Mouse (Mus musculus) heart, embryonic 11.5 days (tissue): Measurements from ENCODE around the gene Efhc1. TPM values are rescaled to one million over a fixed set of nuclear protein-coding genes. Genes with fewer than 3 reads are reported as not detected.

Source experiments
- ATAC-seq: fragments of 200-750 bp; cut with Nextera tagmentation; replicated peaks from 2 replicates; pipeline ENCODE4 v1.8.0; 2017; ENCODE audit warnings: moderate library complexity; ENCODE audit not compliant: insufficient number of reproducible peaks, low FRiP score, low TSS enrichment
- H3K27ac ChIP-seq: fragments of 300-500 bp; sonication (generic); 2 replicates; pipeline ENCODE4 v1.5.1; 2014; ENCODE audit warnings: mild to moderate bottlenecking, low read depth, low read length
- H3K27me3 ChIP-seq: fragments of 300-500 bp; sonication (generic); 2 replicates; pipeline ENCODE4 v1.6.1; 2014; ENCODE audit warnings: mild to moderate bottlenecking, low read length, mixed read lengths; ENCODE audit not compliant: control insufficient read depth, insufficient read depth
- H3K36me3 ChIP-seq: fragments of 300-500 bp; sonication (generic); 2 replicates; pipeline ENCODE4 v1.6.1; 2014; ENCODE audit warnings: mild to moderate bottlenecking, low read length, moderate library complexity, mixed read lengths; ENCODE audit not compliant: control insufficient read depth, insufficient read depth
- H3K4me1 ChIP-seq: fragments of 300-500 bp; sonication (generic); 2 replicates; pipeline ENCODE4 v1.6.1; 2014; ENCODE audit warnings: low read length; ENCODE audit not compliant: control insufficient read depth, insufficient read depth
- H3K4me2 ChIP-seq: fragments of 300-500 bp; sonication (generic); 2 replicates; pipeline ENCODE4 v1.6.1; 2014; ENCODE audit warnings: mild to moderate bottlenecking, moderate library complexity
- H3K4me3 ChIP-seq: fragments of 300-500 bp; sonication (generic); 2 replicates; pipeline ENCODE4 v1.5.1; 2014; ENCODE audit warnings: low read depth, low read length
- H3K9ac ChIP-seq: fragments of 300-500 bp; sonication (generic); 2 replicates; pipeline ENCODE4 v1.6.1; 2014; ENCODE audit warnings: mild to moderate bottlenecking, low read depth, low read length, moderate library complexity
- H3K9me3 ChIP-seq: fragments of 300-500 bp; sonication (generic); replicated peaks from 2 replicates; pipeline ENCODE4 v1.6.1; 2016; ENCODE audit warnings: low read length; ENCODE audit not compliant: control insufficient read depth
- WGBS: fragments of 180-500 bp; shearing (Covaris S2); extraction: QIAGEN DNeasy Blood & Tissue Kit; methylation state at CpG from one replicate; pipeline ENCODE4 v1.1.7; 2014; ENCODE audit not compliant: insufficient replicate concordance; 5-methylcytosine and 5-hydroxymethylcytosine counted together
- polyA plus RNA-seq: library from polyadenylated mRNA; unstranded; fragments of >200 nt; fragmentation: Nextera tagmentation; extraction: Ambion mirVana; gene quantifications from 2 replicates; pipeline ENCODE4 v1.2.1, GENCODE M21; 2014

Gene Efhc1
- polyA plus RNA-seq, 1 experiment from 2014 or later = 1.3 TPM

DNA sequence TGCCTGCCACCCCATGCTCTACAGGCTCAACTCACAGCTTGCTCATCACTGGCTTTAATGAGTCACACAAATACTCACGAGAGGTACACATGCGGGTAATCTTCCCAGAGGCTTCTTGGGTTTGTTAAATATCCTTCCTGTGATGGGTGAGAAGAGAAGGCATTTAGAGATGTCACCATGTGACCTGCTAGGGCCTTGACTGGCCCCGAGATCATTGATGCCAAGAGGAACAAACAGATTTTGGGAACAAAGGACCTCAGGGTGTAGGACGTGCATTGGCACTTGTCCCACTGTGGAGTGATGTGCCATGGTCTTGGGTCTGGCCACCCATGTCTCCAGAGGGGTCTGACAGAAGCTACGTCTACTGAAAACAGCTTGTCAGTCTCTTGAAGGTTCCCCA is 55.3 kb downstream of the Efhc1 start:
- 77% methylated on average over 5 of the region's 5 CpGs for whole genome bisulfite sequencing
- Histone ChIP-seq H3K4me3 (no peak overlapping the region), H3K4me1 (peaks cover 3% of the 10 kb centered on the region), H3K27me3 (no peaks in the 10 kb centered on the region), H3K27ac (no peak overlapping the region), H3K36me3 (peaks cover 2% of the 10 kb centered on the region), H3K4me2 (no peak overlapping the region), H3K9me3 (no peaks in the 10 kb centered on the region), H3K9ac (no peak overlapping the region)
- ATAC-seq = no peak

DNA sequence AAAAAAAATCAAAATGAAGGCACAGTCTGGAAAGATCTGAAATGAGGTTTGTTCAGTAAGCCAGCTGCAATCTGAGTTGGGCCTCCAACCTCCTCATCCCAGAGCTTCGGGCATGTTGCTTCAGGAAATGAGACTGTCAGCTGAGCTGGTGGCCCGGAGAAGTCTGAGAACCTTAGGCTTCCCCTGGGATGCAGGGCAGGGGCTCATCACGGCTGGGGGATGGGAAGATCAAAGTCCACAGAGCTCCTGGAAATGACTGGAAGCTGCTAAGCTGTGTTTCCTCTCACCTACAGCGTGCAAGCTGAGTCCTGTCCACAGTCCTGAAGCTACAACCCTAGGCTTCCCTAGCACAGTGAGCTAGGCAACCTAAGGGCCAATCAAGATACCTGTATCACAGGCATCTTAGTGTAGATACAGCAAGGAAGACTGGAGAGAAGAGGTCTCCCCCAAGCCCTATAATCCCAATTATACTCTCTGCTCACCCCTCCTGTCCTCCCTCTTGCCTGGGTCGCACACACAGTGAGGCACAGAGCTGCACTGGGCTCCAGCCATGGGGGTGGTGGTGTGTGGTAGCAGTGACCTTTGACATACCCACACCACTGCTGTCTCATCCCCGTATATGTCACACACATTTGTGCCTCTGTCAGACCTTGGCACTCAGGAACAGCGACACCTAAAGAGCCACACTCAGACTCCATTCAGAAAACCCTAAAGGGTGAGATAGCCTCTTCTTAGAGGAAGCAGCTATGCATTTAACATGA is 56.7 kb downstream of the Efhc1 start:
- Histone ChIP-seq H3K4me2 (no peak overlapping the region), H3K9me3 (no peaks in the 10 kb centered on the region), H3K4me3 (no peak overlapping the region), H3K27me3 (no peaks in the 10 kb centered on the region), H3K27ac (no peak overlapping the region), H3K9ac (no peak overlapping the region), H3K4me1 (peaks cover 3% of the 10 kb centered on the region), H3K36me3 (peaks cover 2% of the 10 kb centered on the region)
- no peak for ATAC-seq
- 63% methylated on average over 7 of the region's 7 CpGs for WGBS

DNA sequence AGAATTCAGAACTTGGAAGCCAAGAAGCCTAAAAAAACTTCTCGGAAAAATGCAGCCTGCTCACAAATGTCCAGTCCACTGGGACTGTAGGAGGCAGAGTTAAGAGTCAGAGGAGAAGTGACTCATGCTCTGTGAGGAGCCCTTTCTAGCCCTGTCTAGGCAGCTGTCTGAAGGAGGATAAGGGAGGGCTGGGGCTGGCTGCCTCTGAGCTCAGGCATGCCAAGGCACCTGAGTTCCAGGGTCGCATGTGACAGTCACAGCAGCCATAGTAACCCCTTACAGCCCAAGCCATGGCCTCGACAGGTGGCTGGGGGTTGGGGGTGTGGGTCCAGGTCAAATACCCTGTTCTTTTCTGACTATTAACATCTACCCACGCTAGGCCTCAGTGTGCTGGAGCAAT is 57.5 kb downstream of the Efhc1 start:
- H3K4me3 ChIP-seq = no peak overlapping the region
- no peak for ATAC-seq
- no peak overlapping the region for H3K27ac ChIP-seq
- H3K9ac ChIP-seq = no peak overlapping the region
- H3K9me3 ChIP-seq = no peaks in the 10 kb centered on the region
- H3K4me1 ChIP-seq = peaks cover 3% of the 10 kb centered on the region
- no peaks in the 10 kb centered on the region for H3K27me3 ChIP-seq
- WGBS = 50% methylated on average over 4 of the region's 4 CpGs
- H3K36me3 ChIP-seq = peaks cover 2% of the 10 kb centered on the region
- H3K4me2 ChIP-seq = no peak overlapping the region

DNA sequence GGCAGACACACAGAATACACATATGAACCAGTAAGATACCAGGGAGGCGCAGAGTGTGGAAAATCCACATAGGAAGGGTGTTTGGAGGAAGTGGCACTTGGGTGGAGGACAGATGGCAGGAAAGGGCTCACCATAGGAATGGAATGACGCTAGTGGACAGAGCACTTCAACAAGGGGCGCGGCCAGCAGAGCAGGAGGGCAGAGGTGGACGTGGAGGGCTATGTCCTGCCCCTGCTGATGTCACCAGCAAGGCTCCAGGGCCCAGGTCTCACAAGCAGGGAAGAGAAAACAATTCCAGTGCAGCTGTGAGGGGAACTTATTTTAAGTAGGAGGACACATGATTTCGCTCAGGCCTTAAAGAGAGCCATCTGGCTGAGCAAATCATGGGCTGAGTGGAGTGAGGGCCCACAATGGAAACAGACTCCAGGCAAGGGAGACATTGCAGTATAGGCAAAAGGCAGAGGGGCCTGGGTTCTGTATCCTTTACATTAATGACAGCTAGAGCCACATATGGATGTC is 58.9 kb downstream of the Efhc1 start:
- peaks cover 2% of the 10 kb centered on the region; the same call in 1 of the 2 replicates for H3K36me3 ChIP-seq
- H3K27ac ChIP-seq = peak overlapping the region; percentile 4; the same call in 1 of the 2 replicates
- WGBS = 65% methylated on average over 6 of the region's 6 CpGs

DNA sequence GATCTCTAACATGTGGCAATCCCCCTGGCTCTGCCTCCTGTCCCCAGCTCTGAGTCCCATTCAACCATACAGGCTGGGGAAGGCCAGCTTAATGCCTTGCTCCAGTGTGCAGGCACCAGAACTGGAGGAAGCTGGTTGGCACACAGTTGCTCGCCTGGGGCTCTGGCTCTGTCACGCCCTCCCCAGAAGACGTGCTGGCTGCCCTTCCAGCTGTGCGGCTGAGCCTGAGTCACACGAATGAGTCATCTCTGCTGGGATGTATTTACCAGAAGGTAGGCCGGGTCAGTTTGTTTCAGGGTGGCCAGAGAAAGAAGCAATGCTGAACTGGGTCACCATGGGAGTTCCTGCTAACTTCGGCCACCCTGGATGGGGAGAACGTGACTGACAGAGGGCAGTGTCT is 63.0 kb downstream of the Efhc1 start:
- H3K4me3 ChIP-seq = no peak overlapping the region
- peaks cover 3% of the 10 kb centered on the region; the same call in 1 of the 2 replicates for H3K4me1 ChIP-seq
- no peaks in the 10 kb centered on the region for H3K27me3 ChIP-seq
- WGBS = 39% methylated on average over 8 of the region's 8 CpGs
- H3K27ac ChIP-seq = no peak overlapping the region
- 0 out of 2 replicates have a peak, but pooled peaks have one; percentile 26 for ATAC-seq
- no peak overlapping the region for H3K9ac ChIP-seq
- H3K4me2 ChIP-seq = no peak overlapping the region
- H3K9me3 ChIP-seq = no peaks in the 10 kb centered on the region
- no peaks in the 10 kb centered on the region for H3K36me3 ChIP-seq

More for the DNA sequence above, 58.9 kb downstream of the Efhc1 start:
- Histone ChIP-seq H3K27me3 (no peaks in the 10 kb centered on the region), H3K4me3 (no peak overlapping the region), H3K4me1 (peaks cover 3% of the 10 kb centered on the region), H3K9ac (no peak overlapping the region), H3K4me2 (no peak overlapping the region), H3K9me3 (no peaks in the 10 kb centered on the region)
- no peak for ATAC-seq

DNA sequence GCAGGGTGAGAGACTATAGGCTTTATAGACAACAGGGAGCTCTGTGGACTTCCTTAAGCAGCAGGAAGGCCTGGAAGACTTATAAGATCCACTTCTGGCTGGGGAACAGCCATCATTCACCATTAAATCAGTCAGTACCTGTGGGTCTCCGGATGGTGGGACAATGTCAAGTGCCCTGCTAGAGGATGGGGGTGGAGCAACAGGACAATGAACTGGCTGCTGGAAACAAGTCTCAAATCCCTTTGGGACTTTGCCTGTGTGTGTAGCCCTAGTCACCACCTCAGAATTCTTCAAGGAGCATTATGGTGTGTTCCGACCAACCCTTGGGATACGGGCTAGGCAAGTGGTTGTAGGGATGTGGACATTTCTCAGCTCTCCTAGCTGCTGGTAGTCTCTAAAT is 71.7 kb downstream of the Efhc1 start:
- ATAC-seq = no peak
- WGBS = 84% methylated on average over 3 of the region's 3 CpGs
- H3K27me3 ChIP-seq = no peaks in the 10 kb centered on the region

DNA sequence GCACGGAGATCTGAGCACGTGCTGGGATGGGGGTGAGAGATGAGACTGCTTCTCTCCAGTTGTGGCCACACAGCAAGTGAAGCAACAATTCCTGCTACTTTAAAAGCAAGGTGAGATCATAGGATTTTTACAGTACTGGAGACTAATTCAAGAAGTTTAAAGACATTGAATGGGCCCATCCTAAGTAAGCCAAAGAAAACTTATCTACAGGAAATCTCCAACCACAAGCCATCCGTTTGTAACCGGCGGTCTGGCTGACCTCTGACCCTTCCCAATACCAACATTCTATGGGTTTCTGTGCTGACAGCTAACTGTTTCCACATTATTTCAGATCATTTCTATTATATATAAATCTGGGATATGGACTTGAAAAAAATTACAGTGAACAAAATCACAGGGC is 73.8 kb downstream of the Efhc1 start:
- H3K9ac ChIP-seq = no peak overlapping the region
- H3K4me2 ChIP-seq = no peak overlapping the region
- no peaks in the 10 kb centered on the region for H3K27me3 ChIP-seq
- no peak overlapping the region for H3K4me3 ChIP-seq
- no peaks in the 10 kb centered on the region for H3K36me3 ChIP-seq
- H3K9me3 ChIP-seq = no peaks in the 10 kb centered on the region
- 74% methylated on average over 5 of the region's 5 CpGs for WGBS
- H3K27ac ChIP-seq = no peak overlapping the region
- no peak for ATAC-seq
- peaks cover 4% of the 10 kb centered on the region for H3K4me1 ChIP-seq

More for the DNA sequence above, 71.7 kb downstream of the Efhc1 start:
- peaks cover 4% of the 10 kb centered on the region for H3K4me1 ChIP-seq
- H3K4me2 ChIP-seq = no peak overlapping the region
- no peaks in the 10 kb centered on the region for H3K9me3 ChIP-seq
- H3K4me3 ChIP-seq = no peak overlapping the region
- H3K27ac ChIP-seq = no peak overlapping the region
- no peak overlapping the region for H3K9ac ChIP-seq
- no peaks in the 10 kb centered on the region for H3K36me3 ChIP-seq

DNA sequence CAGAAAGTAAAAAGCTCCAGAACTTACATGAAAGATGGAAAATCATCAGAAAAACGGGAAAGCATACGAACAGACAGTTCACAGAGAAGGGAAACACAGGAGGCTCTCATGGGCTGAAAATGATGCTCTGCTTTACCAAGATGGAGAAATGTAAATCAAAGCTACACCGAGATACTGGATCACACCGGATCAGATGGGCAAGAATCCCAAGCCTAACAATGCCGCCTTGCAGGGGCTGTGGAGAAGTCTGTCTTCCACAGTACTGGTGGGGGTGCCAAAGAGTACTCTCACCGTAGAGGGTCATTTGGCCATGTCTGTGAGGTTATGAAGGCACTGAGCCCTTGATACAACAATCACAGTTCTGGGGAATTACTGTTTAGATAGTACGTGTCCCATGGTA is 75.1 kb downstream of the Efhc1 start:
- Histone ChIP-seq H3K9me3 (no peaks in the 10 kb centered on the region), H3K27ac (no peak overlapping the region), H3K4me3 (no peak overlapping the region), H3K9ac (no peak overlapping the region), H3K36me3 (no peaks in the 10 kb centered on the region), H3K4me1 (peaks cover 4% of the 10 kb centered on the region), H3K27me3 (no peaks in the 10 kb centered on the region), H3K4me2 (no peak overlapping the region)
- WGBS = 82% methylated on average over 7 of the region's 7 CpGs
- ATAC-seq = no peak

DNA sequence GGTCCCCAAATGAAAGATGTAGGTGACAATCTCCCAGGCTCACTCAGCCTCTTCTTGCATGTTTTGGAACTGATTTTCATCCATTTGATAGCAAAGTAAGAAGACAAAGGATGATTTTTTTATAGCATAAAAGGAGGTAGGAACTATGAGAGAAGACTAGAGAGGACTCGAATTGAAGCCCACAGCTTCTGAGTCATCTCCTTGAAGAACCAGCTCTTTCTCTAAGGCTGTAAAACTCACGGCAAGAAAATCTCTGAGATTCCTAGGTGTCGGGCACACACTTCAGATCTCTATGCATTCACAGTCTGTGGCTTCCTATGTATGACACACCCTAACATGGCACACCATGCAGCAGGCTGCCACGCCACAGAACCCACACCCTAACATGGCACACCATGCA is 77.6 kb downstream of the Efhc1 start:
- no peak for ATAC-seq
- Histone ChIP-seq H3K4me3 (no peak overlapping the region), H3K4me2 (no peak overlapping the region), H3K9ac (no peak overlapping the region), H3K4me1 (no peaks in the 10 kb centered on the region), H3K36me3 (0 out of 2 replicates have a peak, but pooled peaks cover 2% of the 10 kb centered on the region), H3K9me3 (no peaks in the 10 kb centered on the region), H3K27me3 (no peaks in the 10 kb centered on the region), H3K27ac (no peak overlapping the region)
- WGBS = 88% methylated on average over 4 of the region's 4 CpGs
